Mouse (Mus musculus): ENCODE data around the gene Oit1. TPM values are rescaled to one million over a fixed set of nuclear protein-coding genes. Genes with fewer than 3 reads are reported as not detected.

Oit1 gene
- polyA plus RNA-seq, 1 experiment from 2014 or later: not detected

Other genes with a start within 250 kb of the Oit1 start
- 103 and 108 TPM in 2 replicates for gene Pdhb, start 205.7 kb downstream of the Oit1 start, polyA plus RNA-seq (2015; fragmentation: Nextera tagmentation; extraction: Ambion mirVana)
- gene Kctd6, start 164.6 kb downstream of the Oit1 start, polyA plus RNA-seq (2015; fragmentation: Nextera tagmentation; extraction: Ambion mirVana): 5.7 and 6.0 TPM in 2 replicates
- 47.0 and 60.4 TPM in 2 replicates for gene Acox2, start 119.4 kb downstream of the Oit1 start, polyA plus RNA-seq (2015; fragmentation: Nextera tagmentation; extraction: Ambion mirVana)
- 0.07 TPM in 1 of 2 replicates, not detected in the other for gene Fam107a, start 60.7 kb downstream of the Oit1 start, polyA plus RNA-seq (2015; fragmentation: Nextera tagmentation; extraction: Ambion mirVana)